Mouse (Mus musculus) stomach, postnatal 0 days (tissue): ENCODE measurements around the gene Abhd18.
"Not testable (repeated sequence)": the region's sequence is repeated elsewhere in the genome, so short reads cannot be mapped to it uniquely, and the experiment has no call there.

Experiments used
- CTCF ChIP-seq: IDR thresholded peaks from 2 replicates; pipeline ENCODE4 v1.5.1; 2016; ENCODE audit warnings: antibody characterized with exemption, low read depth, mild to moderate bottlenecking, moderate library complexity
- EP300 ChIP-seq: optimal IDR thresholded peaks from 2 replicates; pipeline ENCODE3; 2016; ENCODE audit warnings: antibody characterized with exemption

DNA sequence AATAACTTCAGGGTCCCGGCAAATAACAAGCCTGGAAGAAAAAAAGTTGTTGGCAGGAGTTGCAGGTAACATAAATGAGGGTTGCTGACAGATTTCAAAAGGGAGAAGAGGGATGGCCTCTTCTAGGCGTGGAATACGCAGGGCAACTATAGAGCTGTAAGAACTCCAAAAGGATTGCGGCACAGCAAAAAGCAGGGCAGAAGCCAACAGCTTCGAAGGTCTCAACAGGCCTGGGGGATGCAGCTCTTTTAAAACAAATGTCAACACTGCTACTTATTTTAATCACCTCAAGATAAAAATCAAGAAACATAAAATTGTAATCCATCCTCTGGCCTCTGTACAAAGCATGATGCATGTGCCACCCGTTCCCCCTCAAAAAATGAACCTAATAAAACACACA, 1.2 kb upstream of the Abhd18 start:
- not testable (repeated sequence) for TF ChIP-seq CTCF, EP300
